Mouse (Mus musculus) embryonic fibroblast, embryonic 13.5 days (primary cell): ENCODE results near the gene 1700018F24Rik.
"Not testable (repeated sequence)": the region's sequence is repeated elsewhere in the genome, so short reads cannot be mapped to it uniquely, and the experiment has no call there.

Experiments used
- CTCF ChIP-seq: IDR thresholded peaks from 2 replicates; pipeline ENCODE4 v1.5.1; 2011; ENCODE audit warnings: mild to moderate bottlenecking, control low read depth, low read length, moderate library complexity, borderline replicate concordance; ENCODE audit not compliant: insufficient read depth
- POLR2A ChIP-seq: IDR thresholded peaks from 2 replicates; pipeline ENCODE4 v1.6.1; 2011; ENCODE audit warnings: low read depth, mild to moderate bottlenecking, control low read depth, low read length, moderate library complexity

- not testable (repeated sequence) for TF ChIP-seq CTCF, POLR2A
Observed at GRCm38 (mm10) chr5:145042690-145043089, at the start of gene 1700018F24Rik.
